Mouse (Mus musculus) ES-E14 (cell line): ENCODE measurements around the gene Stk38l. TPM values are rescaled to one million over a fixed set of nuclear protein-coding genes. Genes with fewer than 3 reads are reported as not detected.

Source experiments
- DNase-seq: peaks from one replicate; pipeline ENCODE4 v3.0.0-alpha.2; 2013; ENCODE audit warnings: low read depth, low spot score
- H3K27ac ChIP-seq: 2 replicates; pipeline ENCODE4 v1.5.1; 2012; ENCODE audit warnings: low read depth, mild to moderate bottlenecking, low read length, moderate library complexity, mixed read lengths; ENCODE audit not compliant: poor library complexity, insufficient read depth, severe bottlenecking
- H3K36me3 ChIP-seq: 2 replicates; pipeline ENCODE4 v1.6.1; 2012; ENCODE audit warnings: mild to moderate bottlenecking, low read length, moderate library complexity, mixed read lengths; ENCODE audit not compliant: control insufficient read depth, poor library complexity, insufficient read depth, severe bottlenecking
- H3K4me1 ChIP-seq, 2 experiments: fragments of 150-350 bp in 1 of 2; sonication (generic) in 1 of 2; 2 replicates each; pipeline ENCODE4 v1.6.1; 2012; ENCODE audit warnings: low read length in 2 of 2, mild to moderate bottlenecking in 1 of 2, mixed read lengths in 1 of 2; ENCODE audit not compliant: control insufficient read depth in 2 of 2, insufficient read depth in 2 of 2, poor library complexity in 1 of 2
- H3K4me3 ChIP-seq, 2 experiments: fragments of 150-350 bp in 1 of 2; sonication (generic) in 1 of 2; 2 replicates each; pipeline ENCODE4 v1.5.1; 2012; ENCODE audit warnings: low read length in 2 of 2, low read depth in 1 of 2, mild to moderate bottlenecking in 1 of 2, mixed read lengths in 1 of 2; ENCODE audit not compliant: insufficient read depth in 1 of 2, poor library complexity in 1 of 2, severe bottlenecking in 1 of 2
- H3K9ac ChIP-seq: 2 replicates; pipeline ENCODE4 v1.6.1; 2012; ENCODE audit warnings: low read depth, mild to moderate bottlenecking, low read length, mixed read lengths; ENCODE audit not compliant: poor library complexity, insufficient read depth, severe bottlenecking
- H3K9me3 ChIP-seq: fragments of 150-350 bp; sonication (generic); 2 replicates; pipeline ENCODE4 v1.6.1; 2012; ENCODE audit warnings: low read depth, mild to moderate bottlenecking, low read length; ENCODE audit not compliant: control insufficient read depth, insufficient read depth
- CHD2 ChIP-seq: IDR thresholded peaks from 2 replicates; pipeline ENCODE4 v1.6.1; 2014; ENCODE audit warnings: mild to moderate bottlenecking, low read depth, low read length, inconsistent platforms
- HCFC1 ChIP-seq: IDR thresholded peaks from 2 replicates; pipeline ENCODE4 v1.6.1; 2012; ENCODE audit warnings: low read length, inconsistent platforms, borderline replicate concordance; ENCODE audit not compliant: insufficient read depth
- MAFK ChIP-seq: IDR thresholded peaks from 2 replicates; pipeline ENCODE4 v1.6.1; 2014; ENCODE audit warnings: mild to moderate bottlenecking, low read depth, low read length, inconsistent platforms; ENCODE audit not compliant: insufficient read depth
- ZC3H11A ChIP-seq: IDR thresholded peaks from 2 replicates; pipeline ENCODE4 v1.6.1; 2012; ENCODE audit warnings: low read depth, mild to moderate bottlenecking, inconsistent platforms, low read length, borderline replicate concordance
- ZNF384 ChIP-seq: IDR thresholded peaks from 2 replicates; pipeline ENCODE4 v1.6.1; 2012; ENCODE audit warnings: low read depth, low read length, inconsistent platforms
- in situ Hi-C, 2 experiments: fragments of 600-800 bp; cut with MboI; formaldehyde crosslinking; loops; one replicate each; pipeline ENCODE4 v1.15.1; 2025; ENCODE audit warnings: low sequenced_read_pairs in 2 of 2, inconsistent platforms in 1 of 2; ENCODE audit not compliant: unreplicated experiment in 2 of 2
- total RNA-seq: library from RNA; depleted of rRNA; stranded (reverse); fragments of 300-350 nt; gene quantifications from 2 replicates; pipeline ENCODE4 v1.2.3, GENCODE M21; 2012

Gene Stk38l
- total RNA-seq, 1 experiment: 14.3 TPM

GRCm38 (mm10) chr6:146797446-146797845, 72.7 kb downstream of the Stk38l start:
- H3K9ac ChIP-seq: no peak overlapping the region
- DNase-seq: no peak
- H3K27ac ChIP-seq: no peak overlapping the region
- peaks cover 0 to 9% of the 10 kb centered on the region in 2 experiments; a peak in 1 of 4 replicates for H3K4me1 ChIP-seq
- H3K9me3 ChIP-seq: no peaks in the 10 kb centered on the region
- H3K36me3 ChIP-seq: no peaks in the 10 kb centered on the region
- no peak for TF ChIP-seq CHD2
- TF ChIP-seq MAFK: no peak
- no peak for TF ChIP-seq ZC3H11A
- TF ChIP-seq HCFC1: no peak
- no peak for TF ChIP-seq ZNF384
- in situ Hi-C loops: no loop called here
- H3K4me3 ChIP-seq: no peak overlapping the region

GRCm38 (mm10) chr6:146809991-146810390, 85.2 kb downstream of the Stk38l start:
- TF ChIP-seq CHD2 (no peak), ZNF384 (no peak), HCFC1 (no peak), MAFK (no peak), ZC3H11A (no peak)
- no peaks in the 10 kb centered on the region for H3K9me3 ChIP-seq
- H3K36me3 ChIP-seq: no peaks in the 10 kb centered on the region; the same call in 1 of the 2 replicates
- no peak overlapping the region for H3K27ac ChIP-seq
- H3K4me1 ChIP-seq: no peaks in the 10 kb centered on the region
- H3K4me3 ChIP-seq: no peak overlapping the region
- no peak overlapping the region for H3K9ac ChIP-seq
- in situ Hi-C loops: no loop called here
- no peak for DNase-seq

- H3K4me3 ChIP-seq: no peak overlapping the region
- H3K4me1 ChIP-seq: no peaks in the 10 kb centered on the region
- H3K27ac ChIP-seq: no peak overlapping the region
- no peak for DNase-seq
- no peak overlapping the region for H3K9ac ChIP-seq
- no peaks in the 10 kb centered on the region for H3K9me3 ChIP-seq
- TF ChIP-seq HCFC1 (no peak), ZNF384 (no peak), CHD2 (no peak), ZC3H11A (no peak), MAFK (no peak)
- H3K36me3 ChIP-seq: no peaks in the 10 kb centered on the region; the same call in 1 of the 2 replicates
- in situ Hi-C loops: no loop called here
Measured at GRCm38 (mm10) chr6:146813007-146813406, 88.2 kb downstream of the Stk38l start.

- Histone ChIP-seq H3K9ac (no peak overlapping the region; the same call in 1 of the 2 replicates), H3K36me3 (no peaks in the 10 kb centered on the region), H3K9me3 (no peaks in the 10 kb centered on the region), H3K4me3 (no peak overlapping the region; a peak in 1 of 4 replicates), H3K4me1 (no peaks in the 10 kb centered on the region), H3K27ac (no peak overlapping the region)
- TF ChIP-seq HCFC1 (no peak), ZC3H11A (no peak), CHD2 (no peak), MAFK (no peak), ZNF384 (no peak)
- no peak for DNase-seq
- in situ Hi-C loops: no loop called here
Measured at GRCm38 (mm10) chr6:146820177-146820965, 95.6 kb downstream of the Stk38l start.
